Mouse (Mus musculus) midbrain, postnatal 0 days (tissue): ENCODE data around the gene C9orf72. TPM values are rescaled to one million over a fixed set of nuclear protein-coding genes. Genes with fewer than 3 reads are reported as not detected.

Source experiments
- ATAC-seq: fragments of 200-750 bp; cut with Nextera tagmentation; 2 replicates; pipeline ENCODE4 v1.8.0; 2017; ENCODE audit warnings: moderate number of reproducible peaks, mild to moderate bottlenecking, moderate TSS enrichment, moderate library complexity; ENCODE audit not compliant: low FRiP score
- DNase-seq: peaks from one replicate; pipeline ENCODE4 v3.0.0-alpha.2; 2015; ENCODE audit warnings: low spot score
- H3K27ac ChIP-seq: fragments of 300-500 bp; sonication (generic); 2 replicates; pipeline ENCODE4 v1.5.1; 2014; ENCODE audit warnings: low read depth, mild to moderate bottlenecking, low read length, mixed read lengths
- H3K27me3 ChIP-seq: fragments of 300-500 bp; sonication (generic); 2 replicates; pipeline ENCODE4 v1.6.1; 2014; ENCODE audit warnings: low read length, control low read depth, mixed read lengths; ENCODE audit not compliant: insufficient read depth
- H3K36me3 ChIP-seq: fragments of 300-500 bp; sonication (generic); 2 replicates; pipeline ENCODE4 v1.6.1; 2014; ENCODE audit warnings: low read length, control low read depth, mixed read lengths; ENCODE audit not compliant: insufficient read depth
- H3K4me1 ChIP-seq: fragments of 300-500 bp; sonication (generic); 2 replicates; pipeline ENCODE4 v1.6.1; 2014; ENCODE audit warnings: mild to moderate bottlenecking, control low read depth, antibody characterized with exemption, low read length, mixed read lengths; ENCODE audit not compliant: insufficient read depth
- H3K4me2 ChIP-seq: fragments of 300-500 bp; sonication (generic); 2 replicates; pipeline ENCODE4 v1.6.1; 2014; ENCODE audit warnings: low read depth, mild to moderate bottlenecking, low read length, mixed read lengths; ENCODE audit not compliant: poor library complexity, severe bottlenecking
- H3K4me3 ChIP-seq: fragments of 300-500 bp; sonication (generic); 2 replicates; pipeline ENCODE4 v1.5.1; 2014; ENCODE audit warnings: low read depth, mild to moderate bottlenecking, low read length, moderate library complexity
- H3K9ac ChIP-seq: fragments of 300-500 bp; sonication (generic); replicated peaks from 2 replicates; pipeline ENCODE4 v1.6.1; 2014; ENCODE audit warnings: mild to moderate bottlenecking, low read length, moderate library complexity, mixed read lengths; ENCODE audit not compliant: poor library complexity, severe bottlenecking
- H3K9me3 ChIP-seq: fragments of 300-500 bp; sonication (generic); 2 replicates; pipeline ENCODE4 v1.6.1; 2016; ENCODE audit warnings: low read length, control low read depth
- CTCF ChIP-seq: IDR thresholded peaks from 2 replicates; pipeline ENCODE4 v1.5.1; 2016; ENCODE audit warnings: antibody characterized with exemption, mild to moderate bottlenecking
- WGBS: fragments of 180-500 bp; shearing (Covaris S2); extraction: QIAGEN DNeasy Blood & Tissue Kit; methylation state at CpG from one replicate; pipeline ENCODE4 v1.1.7; 2014; 5-methylcytosine and 5-hydroxymethylcytosine counted together
- polyA plus RNA-seq: library from polyadenylated mRNA; unstranded; fragments of >200 nt; fragmentation: Nextera tagmentation; extraction: Ambion mirVana; gene quantifications from 2 replicates; pipeline ENCODE4 v1.2.1, GENCODE M21; 2015
- total RNA-seq: library from RNA; depleted of rRNA; stranded (reverse); fragments of >200 nt; gene quantifications from 2 replicates; pipeline ENCODE4 v1.2.3, GENCODE M21; 2014

C9orf72 gene
- total and polyA plus RNA-seq, 2 experiments from 2014 or later = 49.7 to 54.4 TPM

DNA sequence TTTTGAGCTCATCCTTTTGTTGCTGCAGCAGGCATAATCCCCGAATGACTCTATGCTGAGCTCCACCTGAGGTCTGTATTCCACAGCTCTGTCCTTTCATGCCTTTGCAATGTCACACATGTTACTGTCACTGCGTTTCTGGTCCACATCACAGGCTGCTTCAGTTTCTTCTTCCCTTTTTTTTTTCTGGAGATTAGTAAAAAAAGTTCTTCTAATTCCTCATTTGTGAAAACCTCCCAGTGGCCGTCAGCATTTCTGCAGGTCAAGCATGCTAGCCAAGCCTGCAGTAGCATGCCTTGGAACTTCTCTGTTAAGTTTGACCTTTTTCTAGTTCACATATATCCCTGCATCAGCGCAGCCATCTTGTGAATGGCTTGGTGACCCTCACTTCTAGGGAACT lies 4.1 kb downstream of the C9orf72 start:
- TF ChIP-seq CTCF = peak; percentile 28

DNA sequence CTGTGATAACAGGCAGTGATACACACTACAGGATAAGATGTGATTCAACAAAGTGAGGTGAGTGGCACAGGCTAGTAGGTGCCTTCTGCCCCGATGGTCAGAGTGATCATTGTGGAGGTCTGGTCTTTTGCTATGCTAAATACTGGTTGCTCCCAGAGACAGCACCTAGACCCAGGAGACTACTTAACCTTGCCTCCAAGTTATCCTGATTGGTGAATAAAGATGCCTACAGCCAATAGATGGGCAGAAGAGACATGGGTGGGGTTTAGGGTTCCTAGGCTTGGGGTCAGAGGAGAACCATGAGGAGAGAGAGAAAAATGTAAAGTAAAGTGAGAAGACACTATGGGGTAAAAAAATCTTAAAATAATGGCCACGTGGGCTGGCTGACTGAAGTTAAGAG lies 4.8 kb downstream of the C9orf72 start:
- no peaks in the 10 kb centered on the region for H3K27me3 ChIP-seq
- TF ChIP-seq CTCF = no peak
- no peak overlapping the region for H3K9ac ChIP-seq
- no peaks in the 10 kb centered on the region for H3K9me3 ChIP-seq
- no peak overlapping the region for H3K4me3 ChIP-seq
- no peaks in the 10 kb centered on the region for H3K36me3 ChIP-seq
- no peaks in the 10 kb centered on the region for H3K4me1 ChIP-seq
- H3K4me2 ChIP-seq = no peak overlapping the region
- WGBS = 34% methylated on average over 2 of the region's 2 CpGs
- no peak overlapping the region for H3K27ac ChIP-seq
- DNase-seq (no peak), ATAC-seq (no peak)

More for the DNA sequence above, 4.1 kb downstream of the C9orf72 start:
- Histone ChIP-seq H3K9ac (no peak overlapping the region), H3K9me3 (no peaks in the 10 kb centered on the region), H3K27ac (no peak overlapping the region), H3K4me3 (no peak overlapping the region), H3K4me1 (no peaks in the 10 kb centered on the region), H3K4me2 (no peak overlapping the region), H3K36me3 (no peaks in the 10 kb centered on the region), H3K27me3 (no peaks in the 10 kb centered on the region)
- WGBS = 24% methylated on average over 4 of the region's 4 CpGs
- ATAC-seq (no peak), DNase-seq (no peak)

DNA sequence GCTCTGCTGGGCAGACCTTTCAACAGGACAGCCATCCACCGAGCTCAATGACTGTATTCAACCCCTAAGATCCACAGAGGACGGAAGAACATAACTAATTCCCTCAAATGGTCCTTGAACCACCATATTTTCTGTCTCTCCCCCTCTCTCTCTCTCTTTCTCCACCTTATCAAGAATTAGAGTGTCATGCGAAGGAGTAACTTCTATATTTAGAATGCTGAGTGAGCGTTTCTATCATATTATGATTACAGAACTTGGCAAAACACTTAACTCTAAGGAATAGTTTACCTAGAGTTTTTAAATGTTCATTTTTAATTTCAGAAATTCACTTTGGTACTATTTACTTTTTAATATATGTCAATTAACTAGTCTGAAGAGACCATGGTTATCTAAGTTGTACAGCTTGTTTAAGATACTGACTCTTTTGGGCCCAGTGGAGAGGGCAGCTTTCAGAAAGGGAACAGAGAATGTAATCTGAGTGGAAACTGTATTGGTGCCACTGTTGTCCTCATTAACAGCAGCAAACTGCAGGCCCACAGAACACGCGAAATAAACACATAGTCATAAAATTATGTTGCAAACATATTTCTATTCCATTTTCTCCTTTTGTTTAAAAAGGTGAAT lies 5.8 kb downstream of the C9orf72 start:
- H3K9me3 ChIP-seq = no peaks in the 10 kb centered on the region
- H3K4me2 ChIP-seq = no peak overlapping the region
- TF ChIP-seq CTCF = no peak
- H3K36me3 ChIP-seq = no peaks in the 10 kb centered on the region
- H3K4me1 ChIP-seq = no peaks in the 10 kb centered on the region
- WGBS = 82% methylated on average over 6 of the region's 6 CpGs
- H3K4me3 ChIP-seq = no peak overlapping the region
- ATAC-seq (no peak), DNase-seq (no peak)
- H3K27ac ChIP-seq = no peak overlapping the region
- no peaks in the 10 kb centered on the region for H3K27me3 ChIP-seq
- H3K9ac ChIP-seq = no peak overlapping the region

DNA sequence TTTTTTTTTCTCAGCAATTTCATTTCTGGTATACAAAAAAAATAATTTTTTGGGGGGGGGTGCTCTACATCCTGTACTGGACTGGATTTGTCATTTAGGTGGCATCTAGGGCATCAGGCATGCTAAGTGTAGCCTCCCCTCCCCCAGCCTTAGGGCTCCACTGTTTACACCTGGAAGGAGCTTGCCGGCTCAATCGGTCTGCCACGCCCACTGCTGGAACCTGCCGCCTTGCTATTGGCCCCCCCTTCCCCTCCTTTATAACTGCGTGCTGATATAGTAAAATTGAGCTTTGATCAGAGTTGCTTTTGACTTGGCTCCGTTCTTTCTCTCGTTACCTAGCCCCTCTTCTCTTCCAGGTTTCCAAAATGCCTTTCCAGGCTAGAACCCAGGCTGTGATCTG lies 21.3 kb downstream of the C9orf72 start:
- peaks cover 17% of the 10 kb centered on the region for H3K36me3 ChIP-seq
- no peak overlapping the region for H3K4me2 ChIP-seq
- H3K9me3 ChIP-seq = no peaks in the 10 kb centered on the region
- no peak for DNase-seq
- H3K9ac ChIP-seq = no peak overlapping the region
- no peak for ATAC-seq
- H3K4me3 ChIP-seq = no peak overlapping the region
- TF ChIP-seq CTCF = no peak
- no peaks in the 10 kb centered on the region for H3K4me1 ChIP-seq
- no peak overlapping the region for H3K27ac ChIP-seq
- no peaks in the 10 kb centered on the region for H3K27me3 ChIP-seq
- WGBS = 77% methylated on average over 7 of the region's 7 CpGs

DNA sequence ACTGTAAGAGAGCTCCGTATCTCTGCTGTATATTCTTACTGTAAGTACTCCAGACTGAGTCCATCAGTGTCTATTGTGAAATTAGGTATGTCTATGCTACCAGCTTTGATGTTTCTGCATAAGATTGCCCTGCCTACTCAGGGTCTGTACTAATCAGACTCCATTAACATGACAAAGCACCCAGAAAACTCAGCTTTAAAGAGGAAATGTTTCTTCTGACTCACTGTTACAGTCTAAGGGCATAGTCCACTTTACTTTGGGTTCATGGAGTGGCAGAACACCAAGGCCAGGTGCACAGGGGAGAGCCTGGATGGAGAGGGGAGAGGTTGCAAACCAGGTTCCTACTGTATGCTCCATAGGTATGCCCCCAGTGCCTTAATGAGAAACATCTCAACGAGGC lies 22.3 kb downstream of the C9orf72 start:
- WGBS = 90% methylated on average over 2 of the region's 2 CpGs
- no peak for ATAC-seq
- H3K27ac ChIP-seq = no peak overlapping the region
- no peaks in the 10 kb centered on the region for H3K9me3 ChIP-seq
- TF ChIP-seq CTCF = no peak
- DNase-seq = no peak
- H3K9ac ChIP-seq = no peak overlapping the region
- H3K4me3 ChIP-seq = no peak overlapping the region
- no peak overlapping the region for H3K4me2 ChIP-seq
- H3K36me3 ChIP-seq = peaks cover 17% of the 10 kb centered on the region
- H3K27me3 ChIP-seq = no peaks in the 10 kb centered on the region
- no peaks in the 10 kb centered on the region for H3K4me1 ChIP-seq

DNA sequence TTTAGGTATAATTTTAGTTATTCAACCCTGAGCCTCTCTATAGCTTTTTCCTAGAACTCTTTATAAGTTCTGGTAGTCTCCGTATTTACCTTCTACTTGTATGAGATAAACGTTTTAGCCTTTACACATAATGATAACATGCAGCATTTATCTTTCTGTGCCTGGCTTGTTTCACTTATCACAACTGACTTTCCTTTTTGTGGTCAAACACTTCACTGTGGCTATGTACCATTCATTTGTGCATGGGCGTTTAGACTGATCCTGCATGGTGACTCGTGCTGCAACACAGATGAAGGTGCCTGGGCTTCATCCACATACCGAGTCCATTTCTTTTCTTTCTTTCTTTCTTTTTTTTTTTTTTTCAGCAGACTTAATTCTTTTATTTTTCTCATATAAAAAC lies 24.3 kb downstream of the C9orf72 start:
- TF ChIP-seq CTCF = no peak
- H3K4me2 ChIP-seq = no peak overlapping the region
- H3K9ac ChIP-seq = no peak overlapping the region
- ATAC-seq (no peak), DNase-seq (no peak)
- H3K9me3 ChIP-seq = no peaks in the 10 kb centered on the region
- 99% methylated on average over 5 of the region's 5 CpGs for WGBS
- H3K27me3 ChIP-seq = no peaks in the 10 kb centered on the region
- H3K36me3 ChIP-seq = peaks cover 17% of the 10 kb centered on the region
- no peak overlapping the region for H3K4me3 ChIP-seq
- no peaks in the 10 kb centered on the region for H3K4me1 ChIP-seq
- no peak overlapping the region for H3K27ac ChIP-seq
